Mouse (Mus musculus): ENCODE data around the gene Mxd4. TPM values are rescaled to one million over a fixed set of nuclear protein-coding genes. Genes with fewer than 3 reads are reported as not detected.

Gene Mxd4
- polyA plus RNA-seq (2011; ENCODE audit: insufficient read depth, insufficient read length, low replicate concordance, missing spikeins), result 21.8 and 51.1 TPM in 2 replicates

DNA sequence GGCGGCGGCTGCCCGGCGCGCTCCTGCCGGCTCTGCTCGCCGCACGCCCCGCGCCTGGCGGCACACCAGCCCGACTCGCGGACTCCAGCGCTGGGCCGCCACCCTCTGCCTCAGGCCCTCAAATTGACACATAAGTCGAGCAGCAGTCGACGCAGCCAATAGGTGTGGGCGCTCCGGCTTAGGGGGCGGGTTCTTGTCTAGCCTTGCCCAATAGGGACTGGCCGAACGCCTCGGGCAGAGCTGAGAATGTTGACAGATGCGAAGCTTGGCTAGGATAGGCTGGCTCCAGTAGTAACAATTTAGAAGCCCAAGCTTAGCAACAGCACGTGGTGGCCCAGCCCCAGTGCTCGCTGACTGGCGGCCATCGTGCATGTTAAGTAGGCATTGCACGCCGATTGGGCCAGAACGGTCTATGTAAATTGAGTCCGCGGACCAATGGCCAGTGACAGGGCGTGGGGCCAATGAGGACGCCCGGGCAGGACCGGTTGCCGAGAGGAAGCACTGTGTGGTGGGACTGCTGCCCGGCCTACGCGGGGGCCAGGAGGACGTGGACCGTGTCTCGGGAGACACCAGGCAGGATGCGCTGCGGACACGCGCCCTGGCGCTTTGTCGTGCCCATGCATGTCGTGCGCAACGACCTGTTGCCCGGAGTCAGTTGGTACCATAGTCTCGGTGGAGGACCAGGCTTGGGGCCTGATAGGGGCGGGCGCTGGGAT is at the start of gene Mxd4:
Gene Mxd4, minus strand, starts transcription at position 120 of the 716 bp plus-strand sequence.
- Histone ChIP-seq H3K4me1 (ENCODE audit: control insufficient read depth, insufficient read depth, low read length) (peaks cover 7% of the 10 kb centered on the region; the same call in 1 of the 2 replicates), H3K4me3 (replicated peaks; ENCODE audit: control insufficient read depth, low read depth, low read length) (peak within 1 kb of the TSS; percentile 91), H3K27ac (ENCODE audit: control insufficient read depth, insufficient read depth, low read depth, low read length, poor library complexity) (peak within 1 kb of the TSS; percentile 91)
- WGBS, result under 1% methylated on average over 60 of the region's 60 CpGs
- TF ChIP-seq CTCF (IDR thresholded peaks at IDR 0.05; ENCODE audit: control insufficient read depth, insufficient read depth, low read length) (peak; percentile 27; the same call in 1 of the 2 replicates), POLR2A (IDR thresholded peaks at IDR 0.05; ENCODE audit: borderline replicate concordance, control insufficient read depth, low read depth, low read length) (peak; percentile 99)

GRCm38 (mm10) chr5:34235898-34236420 is 48.4 kb upstream of the Mxd4 start:
- H3K4me1 ChIP-seq (ENCODE audit: control insufficient read depth, insufficient read depth, low read length), result peaks cover 4% of the 10 kb centered on the region
- TF ChIP-seq CTCF (IDR thresholded peaks at IDR 0.05; ENCODE audit: control insufficient read depth, insufficient read depth, low read length) (peak; percentile 96), POLR2A (IDR thresholded peaks at IDR 0.05; ENCODE audit: borderline replicate concordance, control insufficient read depth, low read depth, low read length) (no peak)
- no peak overlapping the region for H3K27ac ChIP-seq (ENCODE audit: control insufficient read depth, insufficient read depth, low read depth, low read length, poor library complexity)
- H3K4me3 ChIP-seq (replicated peaks; ENCODE audit: control insufficient read depth, low read depth, low read length), result no peak overlapping the region
- 50% methylated on average over 10 of the region's 10 CpGs for WGBS

DNA sequence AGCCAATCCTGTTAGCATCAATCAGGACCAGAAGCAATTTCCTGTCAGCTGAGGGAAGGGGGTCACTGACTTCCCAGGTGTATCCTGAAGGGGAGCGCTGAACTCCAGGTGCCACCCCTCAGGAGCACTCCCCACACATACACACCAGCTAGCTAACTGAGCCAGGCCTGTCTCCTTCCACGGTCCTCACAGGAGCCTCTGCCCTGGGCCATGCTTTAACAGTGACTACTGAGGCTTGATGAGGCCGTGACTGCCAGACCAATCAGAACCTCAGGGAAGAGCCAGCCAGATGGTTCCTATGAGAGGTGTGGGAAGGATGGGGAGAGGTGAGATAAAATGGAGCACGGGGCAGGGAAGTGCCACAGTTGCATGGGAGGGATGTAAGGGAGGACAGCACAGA is 47.5 kb upstream of the Mxd4 start:
- Histone ChIP-seq H3K4me1 (ENCODE audit: control insufficient read depth, insufficient read depth, low read length) (peaks cover 4% of the 10 kb centered on the region), H3K4me3 (replicated peaks; ENCODE audit: control insufficient read depth, low read depth, low read length) (no peak overlapping the region), H3K27ac (ENCODE audit: control insufficient read depth, insufficient read depth, low read depth, low read length, poor library complexity) (no peak overlapping the region)
- TF ChIP-seq CTCF (IDR thresholded peaks at IDR 0.05; ENCODE audit: control insufficient read depth, insufficient read depth, low read length), result no peak
- no peak for TF ChIP-seq POLR2A (IDR thresholded peaks at IDR 0.05; ENCODE audit: borderline replicate concordance, control insufficient read depth, low read depth, low read length)
- WGBS, result 72% methylated on average over 4 of the region's 4 CpGs

- peaks cover 4% of the 10 kb centered on the region for H3K4me1 ChIP-seq (ENCODE audit: control insufficient read depth, insufficient read depth, low read length)
- WGBS, result 67% methylated on average over 6 of the region's 6 CpGs
- TF ChIP-seq POLR2A (IDR thresholded peaks at IDR 0.05; ENCODE audit: borderline replicate concordance, control insufficient read depth, low read depth, low read length) (no peak), CTCF (IDR thresholded peaks at IDR 0.05; ENCODE audit: control insufficient read depth, insufficient read depth, low read length) (no peak)
Observed at GRCm38 (mm10) chr5:34233221-34233515, 45.6 kb upstream of the Mxd4 start.

DNA sequence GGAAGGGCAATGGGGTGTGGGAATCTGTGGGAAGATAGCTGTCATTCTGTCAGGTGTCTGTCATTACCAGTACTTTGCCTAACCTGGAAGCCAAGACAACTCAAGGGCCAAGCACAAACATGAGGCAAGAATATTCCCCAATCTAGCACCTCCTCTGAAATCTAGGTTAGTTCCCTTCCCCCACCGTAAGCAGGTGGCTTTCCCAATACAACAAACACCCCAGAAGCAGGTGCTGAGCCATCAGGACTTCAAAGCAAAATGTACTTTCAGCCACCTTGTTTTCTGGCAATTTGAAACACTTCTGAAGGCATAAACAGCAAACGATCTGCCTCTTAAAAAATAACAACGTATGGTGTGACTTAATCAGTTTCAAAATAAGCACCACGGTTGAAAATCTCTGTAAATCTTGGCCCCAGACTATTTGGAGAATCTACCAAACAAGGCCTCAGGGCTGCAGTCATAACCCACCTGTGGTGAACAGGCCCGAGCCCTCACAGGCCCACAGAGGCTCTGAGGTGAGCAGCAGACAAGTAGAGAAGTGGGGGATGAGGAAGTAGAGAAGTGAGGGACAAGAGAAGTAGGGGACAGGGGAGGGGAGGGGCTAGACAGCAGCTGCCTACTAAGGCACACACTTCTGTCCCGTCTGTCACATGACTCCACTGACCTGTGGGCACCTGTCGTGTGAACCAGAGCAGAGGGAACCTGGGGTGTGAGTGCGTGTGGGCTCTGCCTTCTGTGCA is 45.1 kb upstream of the Mxd4 start:
- TF ChIP-seq POLR2A (IDR thresholded peaks at IDR 0.05; ENCODE audit: borderline replicate concordance, control insufficient read depth, low read depth, low read length) (no peak), CTCF (IDR thresholded peaks at IDR 0.05; ENCODE audit: control insufficient read depth, insufficient read depth, low read length) (no peak)
- Histone ChIP-seq H3K4me3 (replicated peaks; ENCODE audit: control insufficient read depth, low read depth, low read length) (no peak overlapping the region), H3K4me1 (ENCODE audit: control insufficient read depth, insufficient read depth, low read length) (peaks cover 4% of the 10 kb centered on the region), H3K27ac (ENCODE audit: control insufficient read depth, insufficient read depth, low read depth, low read length, poor library complexity) (no peak overlapping the region; the same call in 1 of the 2 replicates)
- WGBS, result 29% methylated on average over 8 of the region's 8 CpGs

More at GRCm38 (mm10) chr5:34233221-34233515, 45.6 kb upstream of the Mxd4 start:
- Histone ChIP-seq H3K4me3 (replicated peaks; ENCODE audit: control insufficient read depth, low read depth, low read length) (no peak overlapping the region), H3K27ac (ENCODE audit: control insufficient read depth, insufficient read depth, low read depth, low read length, poor library complexity) (no peak overlapping the region; the same call in 1 of the 2 replicates)

DNA sequence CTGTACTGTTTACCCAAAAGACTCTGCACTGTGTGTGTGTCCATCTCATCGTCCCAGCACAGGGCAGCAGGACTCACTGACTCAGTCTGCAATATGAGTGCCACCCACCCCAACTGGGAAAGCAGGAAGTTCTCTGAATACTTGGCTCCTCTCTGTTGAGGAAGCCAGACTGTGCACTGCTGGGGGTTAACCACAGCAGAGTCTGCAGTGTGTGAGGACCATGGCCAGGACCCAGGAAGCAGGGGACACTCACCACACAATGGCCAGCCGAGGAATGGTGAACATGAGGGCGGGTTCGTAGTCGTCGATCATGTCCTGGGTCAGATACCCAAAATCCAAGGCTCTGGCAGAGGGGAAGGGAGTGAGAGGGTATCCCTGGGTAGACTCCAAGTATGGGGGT is 44.4 kb upstream of the Mxd4 start:
- 17% methylated on average over 6 of the region's 6 CpGs for WGBS
- Histone ChIP-seq H3K4me3 (replicated peaks; ENCODE audit: control insufficient read depth, low read depth, low read length) (no peak overlapping the region), H3K4me1 (ENCODE audit: control insufficient read depth, insufficient read depth, low read length) (peaks cover 4% of the 10 kb centered on the region), H3K27ac (ENCODE audit: control insufficient read depth, insufficient read depth, low read depth, low read length, poor library complexity) (peak overlapping the region; percentile 37; the same call in 1 of the 2 replicates)
- TF ChIP-seq POLR2A (IDR thresholded peaks at IDR 0.05; ENCODE audit: borderline replicate concordance, control insufficient read depth, low read depth, low read length) (no peak), CTCF (IDR thresholded peaks at IDR 0.05; ENCODE audit: control insufficient read depth, insufficient read depth, low read length) (no peak)

DNA sequence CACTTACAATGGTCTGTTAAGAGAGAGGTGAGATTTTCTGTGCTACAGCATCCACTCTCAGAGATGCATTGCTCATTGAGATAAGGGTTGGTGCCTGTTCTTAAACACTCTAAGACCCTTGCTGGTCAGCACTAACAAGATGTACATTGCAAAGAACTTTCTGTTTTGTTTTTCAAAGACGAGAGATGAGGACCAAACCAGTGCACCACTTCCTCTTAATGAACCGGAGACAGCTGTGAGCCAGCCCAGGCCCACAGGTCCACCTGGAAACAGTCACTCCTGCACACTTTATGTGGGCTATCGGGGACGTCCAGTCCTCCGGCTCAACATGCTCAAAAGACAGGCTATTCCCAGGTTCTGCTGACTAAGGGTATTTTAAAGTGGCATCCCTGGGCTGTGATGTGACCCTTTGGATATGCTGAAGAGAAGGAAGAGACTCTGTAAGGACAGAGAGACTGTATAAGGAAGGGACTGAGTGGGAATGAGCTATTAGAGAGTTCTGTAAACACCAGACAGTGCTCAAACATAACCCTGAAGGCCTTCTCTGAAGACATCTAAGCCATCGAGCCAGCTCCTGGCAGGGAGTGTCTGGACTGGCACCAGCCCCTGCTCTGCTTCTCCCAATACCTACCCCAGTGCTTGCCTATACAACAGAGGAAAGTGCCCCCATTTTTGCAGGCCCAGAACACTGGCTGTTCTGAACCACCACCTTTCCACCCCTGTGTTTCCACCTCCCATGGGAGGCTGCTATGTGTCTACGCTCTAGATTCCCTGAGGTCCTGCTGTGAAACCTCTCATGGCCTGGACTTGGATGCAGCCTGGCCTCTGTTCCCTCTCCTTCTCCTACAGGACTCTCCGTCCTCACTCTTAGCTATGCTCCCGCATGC is 43.3 kb upstream of the Mxd4 start:
- WGBS, result 36% methylated on average over 9 of the region's 9 CpGs
- H3K4me3 ChIP-seq (replicated peaks; ENCODE audit: control insufficient read depth, low read depth, low read length), result no peak overlapping the region
- peaks cover 4% of the 10 kb centered on the region for H3K4me1 ChIP-seq (ENCODE audit: control insufficient read depth, insufficient read depth, low read length)
- TF ChIP-seq POLR2A (IDR thresholded peaks at IDR 0.05; ENCODE audit: borderline replicate concordance, control insufficient read depth, low read depth, low read length) (no peak), CTCF (IDR thresholded peaks at IDR 0.05; ENCODE audit: control insufficient read depth, insufficient read depth, low read length) (no peak)
- H3K27ac ChIP-seq (ENCODE audit: control insufficient read depth, insufficient read depth, low read depth, low read length, poor library complexity), result peak overlapping the region; percentile 26

Measured in bone marrow, adult 2 months (tissue).